In genomic region chr11:96867149-96867548, GRCm38 (mm10) we compare ENCODE assay signal across 8 mouse cellular contexts. TPM values are rescaled to one million over a fixed set of nuclear protein-coding genes. Genes with fewer than 3 reads are reported as not detected.
A peak's percentile ranks its signal among the peaks of the same experiment; 100 is the strongest.
DNase-seq lines count a peak whose midpoint lies in the region; ATAC-seq and TF ChIP-seq lines count a peak whose summit lies in the region.

No protein-coding gene starts in this region.

- H3K27ac ChIP-seq in liver, embryonic 14.5 days = no peak overlapping the region

- DNase-seq in NIH3T3 (ENCODE audit: low read depth) = peak; percentile 90
- DNase-seq in cerebellum, postnatal 25 days = peak; percentile 79 to 83
- DNase-seq in gastrocnemius, adult 18-20 months (ENCODE audit: low spot score) = peak; percentile 71
- peak; percentile 82 for DNase-seq in kidney, adult 9 months
- DNase-seq in liver, embryonic 14.5 days (ENCODE audit: low read depth in 3 of 3, low spot score in 3 of 3) = peak; percentile 33 to 42 (median 41)
- DNase-seq in thymus, postnatal 4 days = peak; percentile 77

- H3K36me3 ChIP-seq in C2C12 (ENCODE audit: control insufficient read depth, insufficient read depth) = no peaks in the 10 kb centered on the region
- no peaks in the 10 kb centered on the region for H3K36me3 ChIP-seq in liver, embryonic 14.5 days (replicated peaks; ENCODE audit: control insufficient read depth, insufficient read depth, low read depth)

- no peak overlapping the region for H3ac ChIP-seq in C2C12 (ENCODE audit: control insufficient read depth, insufficient read length, low read depth)

- H3K4me2 ChIP-seq in liver, embryonic 14.5 days (ENCODE audit: low read depth) = no peak overlapping the region

- no peaks in the 10 kb centered on the region for H3K4me1 ChIP-seq in liver, embryonic 14.5 days (replicated peaks; ENCODE audit: control insufficient read depth in 2 of 2, insufficient read depth in 2 of 2, low read length in 1 of 2)

- no peak overlapping the region for H3K9ac ChIP-seq in liver, embryonic 14.5 days (replicated peaks)

- H3K4me3 ChIP-seq in C2C12 (ENCODE audit: insufficient read depth, poor library complexity, severe bottlenecking) = no peak overlapping the region
- no peak overlapping the region for H3K4me3 ChIP-seq in liver, embryonic 14.5 days (ENCODE audit: insufficient read depth in 1 of 2, low read depth in 2 of 2, low read length in 2 of 2)

- no peaks in the 10 kb centered on the region for H3K79me2 ChIP-seq in C2C12 (ENCODE audit: control insufficient read depth, insufficient read depth)

- peak; percentile 54 for TF ChIP-seq CTCF in C2C12 (IDR thresholded peaks at IDR 0.05; ENCODE audit: control insufficient read depth, insufficient read depth, insufficient read length)
- TF ChIP-seq CTCF in liver, embryonic 14.5 days (IDR thresholded peaks at IDR 0.05; ENCODE audit: low read depth) = peak; percentile 92

- no peak for ATAC-seq in liver, embryonic 14.5 days (ENCODE audit: insufficient read depth)
- peak; percentile 40; the same call in 1 of the 2 replicates for ATAC-seq in neutrophil, adult 5-6 weeks (ENCODE audit: extremely low read depth, insufficient number of reproducible peaks, low FRiP score, poor library complexity, severe bottlenecking)

- H3K27me3 ChIP-seq in C2C12 (ENCODE audit: control insufficient read depth, insufficient read depth, insufficient read length) = no peaks in the 10 kb centered on the region
- no peaks in the 10 kb centered on the region; the same call in 1 of the 2 replicates for H3K27me3 ChIP-seq in liver, embryonic 14.5 days (ENCODE audit: control insufficient read depth, insufficient read depth, low read length)

- no peaks in the 10 kb centered on the region for H3K79me3 ChIP-seq in C2C12 (ENCODE audit: low read depth)

- TF ChIP-seq EP300 in liver, embryonic 14.5 days (IDR thresholded peaks at IDR 0.05; ENCODE audit: low read depth) = no peak

- no peaks in the 10 kb centered on the region for H3K9me3 ChIP-seq in liver, embryonic 14.5 days (ENCODE audit: control insufficient read depth, low read length)

- 14% methylated on average over 5 of the region's 5 CpGs for WGBS in liver, embryonic 14.5 days (ENCODE audit: insufficient replicate concordance)

TF ChIP-seq in C2C12, 6 proteins besides CTCF, POLR2A, EP300 and RAD21:
- no peak for TF ChIP-seq CEBPB (IDR thresholded peaks at IDR 0.05; ENCODE audit: low read depth)
- TF ChIP-seq USF1 (IDR thresholded peaks at IDR 0.05; ENCODE audit: low read depth) = no peak
- no peak for TF ChIP-seq MYOG (IDR thresholded peaks at IDR 0.05; ENCODE audit: control insufficient read depth, extremely low read depth, insufficient read length)
- no peak for TF ChIP-seq MAX (IDR thresholded peaks at IDR 0.05)
- no peak for TF ChIP-seq FOSL1 (IDR thresholded peaks at IDR 0.05; ENCODE audit: insufficient read depth, low read length, poor library complexity, severe bottlenecking)
- no peak for TF ChIP-seq MYOD1 (IDR thresholded peaks at IDR 0.05; ENCODE audit: control insufficient read depth, insufficient read length, low read depth)

RNA-seq across cellular contexts. Expression of gene Copz2, which starts 17.5 kb away (rescaled TPM):
- 29.0 TPM for polyA plus RNA-seq in C2C12 (2012; fragmentation: generic; extraction: Trizol)
- total RNA-seq in gastrocnemius, adult 18-20 months (2021) = 10 to 100 TPM; 26.7 to 27.7 TPM
- 7.9 and 8.7 TPM in 2 replicates for polyA plus RNA-seq in liver, embryonic 14.5 days (2012; rRNA removed)
- polyA plus RNA-seq in liver, embryonic 14.5 days (2014; fragmentation: Nextera tagmentation; extraction: Ambion mirVana) = 18.6 and 18.8 TPM in 2 replicates
- total RNA-seq in neutrophil, adult 5-6 weeks (2017) = not detected in 2 replicates

RNA-seq across cellular contexts. Expression of gene Nfe2l1, which starts 37.4 kb away (rescaled TPM):
- 89.3 TPM for polyA plus RNA-seq in C2C12 (2012; fragmentation: generic; extraction: Trizol)
- 100 to 1,000 TPM; 460 to 570 TPM for total RNA-seq in gastrocnemius, adult 18-20 months (2021)
- polyA plus RNA-seq in liver, embryonic 14.5 days (2012; rRNA removed) = 14.4 and 15.2 TPM in 2 replicates
- polyA plus RNA-seq in liver, embryonic 14.5 days (2014; fragmentation: Nextera tagmentation; extraction: Ambion mirVana) = 9.6 and 10.1 TPM in 2 replicates
- total RNA-seq in neutrophil, adult 5-6 weeks (2017) = 48.5 and 53.8 TPM in 2 replicates

RNA-seq across cellular contexts. Expression of gene Cdk5rap3, which starts 49.1 kb away (rescaled TPM):
- polyA plus RNA-seq in C2C12 (2012; fragmentation: generic; extraction: Trizol) = 33.1 TPM
- total RNA-seq in gastrocnemius, adult 18-20 months (2021) = 10 to 100 TPM; 24.9 to 25.7 TPM
- polyA plus RNA-seq in liver, embryonic 14.5 days (2012; rRNA removed) = 14.2 and 20.1 TPM in 2 replicates
- 34.1 and 36.4 TPM in 2 replicates for polyA plus RNA-seq in liver, embryonic 14.5 days (2014; fragmentation: Nextera tagmentation; extraction: Ambion mirVana)
- 22.6 and 29.6 TPM in 2 replicates for total RNA-seq in neutrophil, adult 5-6 weeks (2017)

Comparison
In these comparisons a context has a peak if more than half of its experiments do, and no peak if none do; other contexts are left out.
1. RNA of gene Copz2, which starts 17.5 kb away (total RNA-seq): 26.7 to 27.7 TPM in gastrocnemius, adult 18-20 months; not detected in neutrophil, adult 5-6 weeks; every median in the first group is over 10 times any median in the second.
2. Peak in every context shown above with its lines, with median percentiles within 50 percentile points of each other: DNase-seq.